Mouse (Mus musculus): Measurements from ENCODE around the gene Zfp799. TPM values are rescaled to one million over a fixed set of nuclear protein-coding genes. Genes with fewer than 3 reads are reported as not detected.

Gene Zfp799
- polyA plus RNA-seq, 1 experiment = 1.2 TPM

GRCm38 (mm10) chr17:32809544-32810374 is 20.3 kb downstream of the Zfp799 start, which contains the start of gene Zfp811:
Zfp811 (minus strand) TSS chr17:32809931.
- Histone ChIP-seq H3K27me3 (ENCODE audit: control insufficient read depth, insufficient read depth, low read length) (peaks cover 5% of the 10 kb centered on the region), H3K27ac (ENCODE audit: insufficient read depth, low read length) (no peak within 1 kb of the TSS), H3K4me1 (ENCODE audit: control insufficient read depth, insufficient read depth, insufficient read length) (no peaks in the 10 kb centered on the region), H3K36me3 (ENCODE audit: control insufficient read depth, insufficient read depth, low read length) (no peaks in the 10 kb centered on the region), H3K4me3 (ENCODE audit: extremely low read depth, insufficient read depth, insufficient read length) (no peak within 1 kb of the TSS)
- WGBS = 19% methylated on average over 17 of the region's 17 CpGs
- TF ChIP-seq POLR2A (IDR thresholded peaks at IDR 0.05; ENCODE audit: low read depth, low read length) = no peak
- no peak for TF ChIP-seq CTCF (IDR thresholded peaks at IDR 0.05; ENCODE audit: extremely low read depth, insufficient read depth, insufficient read length, insufficient replicate concordance)
- no peak for DNase-seq (ENCODE audit: low read depth in 1 of 2, low spot score in 2 of 2)

DNA sequence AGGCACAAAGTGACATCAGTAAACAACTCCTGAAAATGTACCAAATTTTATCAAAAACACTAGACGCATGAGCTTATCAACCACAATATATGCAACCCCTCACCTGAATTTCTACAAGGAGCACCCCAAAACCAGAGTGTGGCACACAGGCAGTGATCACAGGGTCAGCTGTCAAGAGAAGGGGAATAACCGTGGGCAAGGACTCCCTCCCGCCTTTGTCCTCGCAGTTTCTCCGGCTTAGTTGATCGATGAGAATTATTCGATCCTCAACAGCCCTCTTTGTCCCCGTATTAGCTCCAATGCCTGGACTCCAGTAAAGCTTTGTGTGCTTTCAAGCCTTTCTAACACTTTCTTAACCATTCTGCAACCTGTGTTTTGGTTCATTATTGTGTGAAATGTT is 21.1 kb downstream of the Zfp799 start:
- no peak for DNase-seq (ENCODE audit: low read depth in 1 of 2, low spot score in 2 of 2)
- H3K27ac ChIP-seq (ENCODE audit: insufficient read depth, low read length) = no peak overlapping the region
- H3K4me1 ChIP-seq (ENCODE audit: control insufficient read depth, insufficient read depth, insufficient read length) = no peaks in the 10 kb centered on the region
- no peaks in the 10 kb centered on the region for H3K36me3 ChIP-seq (ENCODE audit: control insufficient read depth, insufficient read depth, low read length)
- no peak overlapping the region for H3K4me3 ChIP-seq (ENCODE audit: extremely low read depth, insufficient read depth, insufficient read length)
- TF ChIP-seq CTCF (IDR thresholded peaks at IDR 0.05; ENCODE audit: extremely low read depth, insufficient read depth, insufficient read length, insufficient replicate concordance) (no peak), POLR2A (IDR thresholded peaks at IDR 0.05; ENCODE audit: low read depth, low read length) (no peak)
- peaks cover 5% of the 10 kb centered on the region for H3K27me3 ChIP-seq (ENCODE audit: control insufficient read depth, insufficient read depth, low read length)
- 32% methylated on average over 8 of the region's 8 CpGs for WGBS

DNA sequence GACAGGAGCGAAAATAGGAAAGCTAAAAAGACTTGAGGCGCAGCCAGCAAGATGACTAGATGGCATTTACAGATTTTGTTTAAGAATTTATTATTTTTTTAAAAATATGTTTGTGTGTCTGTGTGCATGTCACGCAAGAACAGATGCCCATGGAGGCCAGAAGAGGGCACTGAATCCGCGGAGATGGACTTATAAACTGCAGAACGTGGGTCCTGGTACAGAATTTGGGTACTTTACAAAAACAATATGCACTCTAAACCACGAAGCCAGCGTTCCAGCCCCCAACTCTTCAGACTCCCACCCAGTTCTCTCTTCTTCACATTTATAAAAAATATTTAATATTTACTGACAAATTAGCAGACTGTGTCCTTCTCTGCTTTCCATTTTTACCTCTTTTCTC is 40.8 kb downstream of the Zfp799 start:
- no peaks in the 10 kb centered on the region for H3K27me3 ChIP-seq (ENCODE audit: control insufficient read depth, insufficient read depth, low read length)
- no peak overlapping the region for H3K27ac ChIP-seq (ENCODE audit: insufficient read depth, low read length)
- 91% methylated on average over 8 of the region's 8 CpGs for WGBS
- H3K4me1 ChIP-seq (ENCODE audit: control insufficient read depth, insufficient read depth, insufficient read length) = peaks cover 11% of the 10 kb centered on the region
- no peak overlapping the region for H3K4me3 ChIP-seq (ENCODE audit: extremely low read depth, insufficient read depth, insufficient read length)
- TF ChIP-seq POLR2A (IDR thresholded peaks at IDR 0.05; ENCODE audit: low read depth, low read length) (no peak), CTCF (IDR thresholded peaks at IDR 0.05; ENCODE audit: extremely low read depth, insufficient read depth, insufficient read length, insufficient replicate concordance) (no peak)
- peaks cover 3% of the 10 kb centered on the region for H3K36me3 ChIP-seq (ENCODE audit: control insufficient read depth, insufficient read depth, low read length)
- no peak for DNase-seq (ENCODE audit: low read depth in 1 of 2, low spot score in 2 of 2)

DNA sequence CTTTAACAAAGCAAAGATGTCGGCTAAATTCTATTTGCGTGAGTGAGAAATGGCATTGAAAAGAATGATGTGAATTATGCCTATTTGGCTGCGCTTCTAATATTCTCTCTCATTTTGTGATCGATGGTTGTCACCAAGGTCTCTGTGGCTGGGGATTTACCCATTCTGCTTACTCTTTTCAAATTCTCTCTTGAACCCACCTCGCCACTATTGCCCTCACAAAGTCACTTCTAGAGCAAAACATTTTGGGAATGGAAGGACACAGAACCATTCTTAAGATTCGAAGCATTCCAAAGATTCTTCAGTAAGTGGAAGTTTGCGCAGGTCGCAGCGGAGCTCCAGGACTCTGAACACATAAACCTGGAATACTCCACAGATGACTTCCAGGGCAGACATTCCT is 41.5 kb downstream of the Zfp799 start:
- peaks cover 4% of the 10 kb centered on the region for H3K36me3 ChIP-seq (ENCODE audit: control insufficient read depth, insufficient read depth, low read length)
- TF ChIP-seq CTCF (IDR thresholded peaks at IDR 0.05; ENCODE audit: extremely low read depth, insufficient read depth, insufficient read length, insufficient replicate concordance) (no peak), POLR2A (IDR thresholded peaks at IDR 0.05; ENCODE audit: low read depth, low read length) (no peak)

GRCm38 (mm10) chr17:32788094-32788559 is 41.9 kb downstream of the Zfp799 start, which contains the start of gene Zfp871:
Zfp871 (minus strand) TSS chr17:32788287.
- Histone ChIP-seq H3K27me3 (ENCODE audit: control insufficient read depth, insufficient read depth, low read length) (no peaks in the 10 kb centered on the region), H3K27ac (ENCODE audit: insufficient read depth, low read length) (peak within 1 kb of the TSS; percentile 91), H3K36me3 (ENCODE audit: control insufficient read depth, insufficient read depth, low read length) (peaks cover 4% of the 10 kb centered on the region), H3K4me1 (ENCODE audit: control insufficient read depth, insufficient read depth, insufficient read length) (peaks cover 14% of the 10 kb centered on the region), H3K4me3 (ENCODE audit: extremely low read depth, insufficient read depth, insufficient read length) (peak within 1 kb of the TSS; percentile 94)
- WGBS = under 1% methylated on average over 22 of the region's 22 CpGs
- DNase-seq (ENCODE audit: low read depth in 1 of 2, low spot score in 2 of 2) = peak; percentile 84 to 86
- no peak for TF ChIP-seq CTCF (IDR thresholded peaks at IDR 0.05; ENCODE audit: extremely low read depth, insufficient read depth, insufficient read length, insufficient replicate concordance)
- peak; percentile 78; the same call in 1 of the 2 replicates for TF ChIP-seq POLR2A (IDR thresholded peaks at IDR 0.05; ENCODE audit: low read depth, low read length)

More for the DNA sequence above, 41.5 kb downstream of the Zfp799 start:
- H3K27me3 ChIP-seq (ENCODE audit: control insufficient read depth, insufficient read depth, low read length) = no peaks in the 10 kb centered on the region
- H3K4me1 ChIP-seq (ENCODE audit: control insufficient read depth, insufficient read depth, insufficient read length) = peaks cover 14% of the 10 kb centered on the region
- peak overlapping the region; percentile 38; the same call in 1 of the 2 replicates for H3K4me3 ChIP-seq (ENCODE audit: extremely low read depth, insufficient read depth, insufficient read length)
- 26% methylated on average over 9 of the region's 9 CpGs for WGBS
- H3K27ac ChIP-seq (ENCODE audit: insufficient read depth, low read length) = no peak overlapping the region
- DNase-seq (ENCODE audit: low read depth in 1 of 2, low spot score in 2 of 2) = no peak

GRCm38 (mm10) chr17:32787436-32788093 is 42.5 kb downstream of the Zfp799 start:
- DNase-seq (ENCODE audit: low read depth in 1 of 2, low spot score in 2 of 2) = peak in 1 of 2 experiments; percentile 15
- H3K36me3 ChIP-seq (ENCODE audit: control insufficient read depth, insufficient read depth, low read length) = peaks cover 4% of the 10 kb centered on the region
- TF ChIP-seq CTCF (IDR thresholded peaks at IDR 0.05; ENCODE audit: extremely low read depth, insufficient read depth, insufficient read length, insufficient replicate concordance) = no peak
- no peak for TF ChIP-seq POLR2A (IDR thresholded peaks at IDR 0.05; ENCODE audit: low read depth, low read length)
- peak overlapping the region; percentile 91 for H3K27ac ChIP-seq (ENCODE audit: insufficient read depth, low read length)
- no peaks in the 10 kb centered on the region for H3K27me3 ChIP-seq (ENCODE audit: control insufficient read depth, insufficient read depth, low read length)
- H3K4me3 ChIP-seq (ENCODE audit: extremely low read depth, insufficient read depth, insufficient read length) = peak overlapping the region; percentile 94
- WGBS = under 1% methylated on average over 31 of the region's 31 CpGs
- H3K4me1 ChIP-seq (ENCODE audit: control insufficient read depth, insufficient read depth, insufficient read length) = peaks cover 14% of the 10 kb centered on the region
